Mouse (Mus musculus) heart, postnatal 0 days (tissue): ENCODE measurements around the gene Kctd7.

Experiments
- CTCF ChIP-seq: IDR thresholded peaks from 2 replicates; pipeline ENCODE4 v1.5.1; 2016; ENCODE audit warnings: antibody characterized with exemption, control low read depth, low read depth
- EP300 ChIP-seq: IDR thresholded peaks from 2 replicates; pipeline ENCODE4 v1.6.1; 2016; ENCODE audit warnings: antibody characterized with exemption, low read depth

DNA sequence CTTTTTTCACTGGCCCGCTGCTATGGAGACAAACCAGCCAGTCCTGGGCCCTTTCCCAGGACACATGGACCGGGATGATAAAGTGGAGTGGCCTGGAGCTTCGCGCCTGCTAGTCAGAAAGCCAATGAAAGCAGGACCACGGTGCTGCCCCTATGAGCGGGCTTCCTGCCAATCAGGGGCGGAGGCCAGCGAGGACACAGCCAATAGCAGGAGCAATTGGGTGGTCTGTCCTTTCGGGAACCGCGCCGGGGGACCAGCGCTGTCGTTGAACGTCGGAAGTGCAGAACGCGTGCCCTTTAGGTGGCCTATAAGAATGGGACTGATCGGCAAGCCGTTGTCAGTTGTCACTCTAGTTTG, 706 bp upstream of the Kctd7 start:
- TF ChIP-seq CTCF (no peak), EP300 (no peak)
